Mouse (Mus musculus): ENCODE data around the gene Olfr851.

Gene Olfr851

DNA sequence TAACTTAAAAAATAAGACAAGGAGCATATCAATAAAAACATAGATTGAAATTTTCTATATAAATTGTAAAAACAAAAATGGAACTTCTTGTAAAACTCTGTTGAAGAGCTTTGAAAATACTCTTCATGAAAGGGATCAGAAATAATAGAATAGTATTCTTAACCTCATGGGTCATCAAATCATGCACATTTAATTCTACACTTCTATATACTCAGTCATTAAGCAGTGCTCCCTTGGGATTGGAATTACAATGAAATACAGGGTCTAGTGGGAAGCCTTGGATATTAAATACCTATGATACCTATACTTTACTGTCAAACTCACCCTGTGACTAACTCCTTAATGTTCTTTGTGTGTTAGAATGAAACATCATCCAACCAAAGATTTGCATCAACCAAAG lies at the start of gene Olfr851:
TSS of gene Olfr851 (plus strand) at position 301 of the 400 bp plus-strand sequence.
- no peak for DNase-seq (ENCODE audit: low spot score in 2 of 2)

GRCm38 (mm10) chr9:19478148-19478547 lies 14.9 kb upstream of the Olfr851 start, which contains the start of gene Olfr850:
Olfr850 (minus strand) TSS chr9:19478248.
- DNase-seq (ENCODE audit: low spot score in 2 of 2) = no peak

GRCm38 (mm10) chr9:19540976-19541375 lies 47.9 kb downstream of the Olfr851 start, which contains the start of gene Olfr853:
Olfr853 (minus strand) TSS chr9:19541076.
- no peak for DNase-seq (ENCODE audit: low spot score in 2 of 2)
